Mouse (Mus musculus) MEL (cell line): Measurements from ENCODE around the gene G6pc3.

Experiments used
- CTCF ChIP-seq, 3 experiments: IDR thresholded peaks in 2 of 3; conservative IDR thresholded peaks in 1 of 3; 2 replicates each; pipeline ENCODE4 v1.5.1; 2011 to 2012; ENCODE audit warnings: low read length in 3 of 3, low read depth in 2 of 3, mild to moderate bottlenecking in 2 of 3, improper control_type of control experiment in 1 of 3, inconsistent platforms in 1 of 3, mixed read lengths in 1 of 3, moderate library complexity in 1 of 3; ENCODE audit not compliant: control insufficient read depth in 1 of 3, insufficient read depth in 1 of 3, poor library complexity in 1 of 3, severe bottlenecking in 1 of 3
- E2F4 ChIP-seq: IDR thresholded peaks from 2 replicates; pipeline ENCODE4 v1.6.1; 2011; ENCODE audit warnings: low read depth, low read length, improper control_type of control experiment, borderline replicate concordance
- ELF1 ChIP-seq: IDR thresholded peaks from 2 replicates; pipeline ENCODE4 v1.6.1; 2014; ENCODE audit warnings: low read depth, mild to moderate bottlenecking, inconsistent platforms, low read length, improper control_type of control experiment, moderate library complexity
- EP300 ChIP-seq, 2 experiments: IDR thresholded peaks; 2 replicates each; pipeline ENCODE4 v1.6.1; 2011; ENCODE audit warnings: improper control_type of control experiment in 2 of 2, low read length in 2 of 2, low read depth in 1 of 2, mild to moderate bottlenecking in 1 of 2
- MAFK ChIP-seq: IDR thresholded peaks from 2 replicates; pipeline ENCODE4 v1.6.1; 2011; ENCODE audit warnings: low read depth, mild to moderate bottlenecking, low read length, improper control_type of control experiment, borderline replicate concordance
- POLR2A ChIP-seq, 2 experiments: IDR thresholded peaks; 2 replicates each; pipeline ENCODE4 v1.6.1; 2011 to 2012; ENCODE audit warnings: low read length in 2 of 2, mild to moderate bottlenecking in 2 of 2, control low read depth in 1 of 2, improper control_type of control experiment in 1 of 2, low read depth in 1 of 2, moderate library complexity in 1 of 2; ENCODE audit not compliant: control insufficient read depth in 1 of 2, insufficient read depth in 1 of 2, poor library complexity in 1 of 2
- POLR2AphosphoS2 ChIP-seq: IDR thresholded peaks from 2 replicates; pipeline ENCODE4 v1.6.1; 2011; ENCODE audit warnings: low read length, improper control_type of control experiment
- TAL1 ChIP-seq: IDR thresholded peaks from 2 replicates; pipeline ENCODE4 v1.6.1; 2012; ENCODE audit warnings: mild to moderate bottlenecking, inconsistent platforms, low read length, moderate library complexity, mixed read lengths
- TBP ChIP-seq: IDR thresholded peaks from 2 replicates; pipeline ENCODE4 v1.8.0; 2011; ENCODE audit warnings: low read depth, low read length, improper control_type of control experiment
- ZKSCAN1 ChIP-seq: IDR thresholded peaks from 2 replicates; pipeline ENCODE4 v1.6.1; 2012; ENCODE audit warnings: low read depth, mild to moderate bottlenecking, inconsistent platforms, low read length, improper control_type of control experiment, moderate library complexity

- TF ChIP-seq CTCF (IDR thresholded peaks at IDR 0.05 in 2 of 3, conservative IDR thresholded peaks at IDR 0.05 in 1 of 3; ENCODE audit: control insufficient read depth in 1 of 3, insufficient read depth in 1 of 3, low read depth in 2 of 3, low read length in 3 of 3, poor library complexity in 1 of 3, severe bottlenecking in 1 of 3) (no peak), TAL1 (no peak), E2F4 (no peak), POLR2A (IDR thresholded peaks at IDR 0.05; ENCODE audit: control insufficient read depth in 1 of 2, insufficient read depth in 1 of 2, low read depth in 1 of 2, low read length in 2 of 2, poor library complexity in 1 of 2) (no peak), MAFK (no peak), ELF1 (no peak), TBP (no peak), ZKSCAN1 (no peak), POLR2AphosphoS2 (no peak), EP300 (IDR thresholded peaks at IDR 0.05; ENCODE audit: low read depth in 1 of 2, low read length in 2 of 2) (no peak)
Measured at GRCm38 (mm10) chr11:102241246-102241645, 51.8 kb downstream of the G6pc3 start.
